Mouse (Mus musculus) kidney, embryonic 15.5 days (tissue): ENCODE results near the gene Rgs6. TPM values are rescaled to one million over a fixed set of nuclear protein-coding genes. Genes with fewer than 3 reads are reported as not detected.
A peak's percentile ranks its signal among the peaks of the same experiment; 100 is the strongest.

ENCODE experiments used
- ATAC-seq: fragments of 200-750 bp; cut with Nextera tagmentation; replicated peaks from 2 replicates; pipeline ENCODE4 v1.8.0; 2017; ENCODE audit warnings: moderate TSS enrichment; ENCODE audit not compliant: low FRiP score
- H3K27ac ChIP-seq: fragments of 300-500 bp; sonication (generic); 2 replicates; pipeline ENCODE4 v1.5.1; 2015; ENCODE audit warnings: mild to moderate bottlenecking, inconsistent platforms
- H3K27me3 ChIP-seq: fragments of 300-500 bp; sonication (generic); 2 replicates; pipeline ENCODE4 v1.6.1; 2015; ENCODE audit warnings: inconsistent platforms
- H3K36me3 ChIP-seq: fragments of 300-500 bp; sonication (generic); 2 replicates; pipeline ENCODE4 v1.6.1; 2015; ENCODE audit warnings: inconsistent platforms
- H3K4me1 ChIP-seq: fragments of 300-500 bp; sonication (generic); 2 replicates; pipeline ENCODE4 v1.6.1; 2015; ENCODE audit warnings: inconsistent platforms
- H3K4me2 ChIP-seq: fragments of 300-500 bp; sonication (generic); 2 replicates; pipeline ENCODE4 v1.6.1; 2015; ENCODE audit warnings: moderate library complexity, mild to moderate bottlenecking, inconsistent platforms
- H3K4me3 ChIP-seq: fragments of 300-500 bp; sonication (generic); replicated peaks from 2 replicates; pipeline ENCODE4 v1.5.1; 2015; ENCODE audit warnings: mild to moderate bottlenecking, inconsistent platforms
- H3K9ac ChIP-seq: fragments of 300-500 bp; sonication (generic); 2 replicates; pipeline ENCODE4 v1.6.1; 2015; ENCODE audit warnings: mild to moderate bottlenecking, inconsistent platforms
- H3K9me3 ChIP-seq: fragments of 300-500 bp; sonication (generic); replicated peaks from 2 replicates; pipeline ENCODE4 v1.6.1; 2016; ENCODE audit warnings: inconsistent platforms
- WGBS: fragments of 180-500 bp; shearing (Covaris S2); methylation state at CpG from one replicate; pipeline ENCODE4 v1.1.7; 2015; ENCODE audit warnings: mixed read lengths; 5-methylcytosine and 5-hydroxymethylcytosine counted together
- polyA plus RNA-seq: library from polyadenylated mRNA; unstranded; fragments of >200 nt; fragmentation: Nextera tagmentation; extraction: Ambion mirVana; gene quantifications from 2 replicates; pipeline ENCODE4 v1.2.1, GENCODE M21; 2015

Gene Rgs6
- polyA plus RNA-seq, 1 experiment from 2014 or later: 1.8 TPM

DNA sequence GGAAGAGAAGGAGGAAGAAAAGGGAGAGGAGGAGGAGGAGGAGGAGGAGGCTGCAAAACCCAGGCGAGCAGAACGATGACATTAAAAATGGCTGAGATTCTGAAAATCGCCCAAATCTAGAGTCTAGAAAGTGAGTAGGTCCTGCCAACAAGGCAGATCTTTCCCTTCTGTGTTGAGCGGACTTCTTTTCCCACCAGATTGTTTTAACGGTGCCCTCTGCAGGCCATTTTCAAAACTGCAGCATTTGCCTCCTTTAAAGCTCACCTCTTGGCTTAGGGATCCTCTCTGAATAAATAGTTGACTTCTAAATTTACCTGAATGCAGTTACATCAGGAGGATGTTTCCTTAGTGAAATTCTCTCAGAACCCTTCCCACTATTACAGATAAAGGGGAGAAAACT is 358.4 kb downstream of the Rgs6 start:
- Histone ChIP-seq H3K9ac (no peak overlapping the region), H3K4me1 (no peaks in the 10 kb centered on the region), H3K4me3 (no peak overlapping the region), H3K27ac (no peak overlapping the region), H3K4me2 (peak overlapping the region; percentile 33), H3K27me3 (no peaks in the 10 kb centered on the region), H3K9me3 (no peaks in the 10 kb centered on the region), H3K36me3 (no peaks in the 10 kb centered on the region)
- ATAC-seq: no peak
- WGBS: 18% methylated on average over 5 of the region's 5 CpGs

DNA sequence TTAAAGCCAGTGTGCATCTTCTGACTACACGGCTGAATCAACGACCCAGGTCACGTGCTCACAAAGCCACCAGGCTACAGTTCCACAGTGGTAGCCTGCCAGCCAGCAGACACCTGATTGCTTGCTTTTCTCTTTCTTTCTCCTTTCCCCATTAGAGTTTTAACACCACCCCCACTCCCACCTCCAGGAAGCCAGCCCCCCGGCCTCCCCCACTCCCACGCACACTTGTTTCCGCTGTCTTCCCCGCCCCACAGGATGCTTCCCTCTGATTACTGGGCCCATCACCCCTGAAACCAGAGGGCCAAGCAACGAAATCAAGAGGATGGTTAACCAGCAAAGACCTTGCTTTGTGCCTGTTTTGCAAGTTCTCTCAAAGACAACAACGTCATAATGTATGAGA is 373.0 kb downstream of the Rgs6 start:
- H3K4me1 ChIP-seq: peaks cover 22% of the 10 kb centered on the region
- H3K4me3 ChIP-seq: no peak overlapping the region
- H3K4me2 ChIP-seq: no peak overlapping the region
- no peaks in the 10 kb centered on the region for H3K9me3 ChIP-seq
- WGBS: 45% methylated on average over 9 of the region's 9 CpGs
- no peak overlapping the region for H3K27ac ChIP-seq
- H3K9ac ChIP-seq: no peak overlapping the region
- H3K36me3 ChIP-seq: no peaks in the 10 kb centered on the region
- no peaks in the 10 kb centered on the region for H3K27me3 ChIP-seq
- ATAC-seq: no peak

DNA sequence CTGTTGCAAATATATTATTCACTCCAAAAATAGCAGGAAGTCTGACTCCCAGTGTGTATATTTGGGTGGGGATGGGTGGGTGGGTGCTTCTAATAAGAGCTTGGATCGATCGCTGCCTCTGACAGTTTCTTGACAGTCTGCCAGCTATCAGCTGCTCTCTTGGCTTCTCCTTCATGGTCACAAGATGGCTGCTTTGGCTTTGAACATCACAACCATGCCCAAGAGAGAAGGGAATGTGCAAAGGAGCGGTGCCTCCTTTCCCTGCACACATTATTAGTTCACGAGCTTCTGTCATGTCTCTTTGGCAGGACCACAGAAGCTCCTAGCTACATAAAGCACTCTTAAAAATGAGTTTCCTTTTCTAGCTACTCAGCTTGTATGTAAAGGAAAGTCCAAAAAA is 373.8 kb downstream of the Rgs6 start:
- no peak for ATAC-seq
- 77% methylated on average over 4 of the region's 4 CpGs for WGBS
- no peaks in the 10 kb centered on the region for H3K27me3 ChIP-seq
- H3K9ac ChIP-seq: no peak overlapping the region
- H3K36me3 ChIP-seq: no peaks in the 10 kb centered on the region
- no peak overlapping the region for H3K4me3 ChIP-seq
- H3K4me1 ChIP-seq: peaks cover 22% of the 10 kb centered on the region
- H3K27ac ChIP-seq: no peak overlapping the region
- H3K4me2 ChIP-seq: no peak overlapping the region
- H3K9me3 ChIP-seq: no peaks in the 10 kb centered on the region

GRCm38 (mm10) chr12:82970521-82971105 is 382.5 kb downstream of the Rgs6 start:
- Histone ChIP-seq H3K9me3 (0 out of 2 replicates have a peak, but pooled peaks cover 3% of the 10 kb centered on the region), H3K4me3 (no peak overlapping the region), H3K27me3 (no peaks in the 10 kb centered on the region), H3K4me2 (no peak overlapping the region), H3K36me3 (no peaks in the 10 kb centered on the region), H3K4me1 (peaks cover 12% of the 10 kb centered on the region; the same call in 1 of the 2 replicates), H3K9ac (no peak overlapping the region), H3K27ac (no peak overlapping the region)
- ATAC-seq: no peak
- WGBS: 43% methylated on average over 4 of the region's 4 CpGs

DNA sequence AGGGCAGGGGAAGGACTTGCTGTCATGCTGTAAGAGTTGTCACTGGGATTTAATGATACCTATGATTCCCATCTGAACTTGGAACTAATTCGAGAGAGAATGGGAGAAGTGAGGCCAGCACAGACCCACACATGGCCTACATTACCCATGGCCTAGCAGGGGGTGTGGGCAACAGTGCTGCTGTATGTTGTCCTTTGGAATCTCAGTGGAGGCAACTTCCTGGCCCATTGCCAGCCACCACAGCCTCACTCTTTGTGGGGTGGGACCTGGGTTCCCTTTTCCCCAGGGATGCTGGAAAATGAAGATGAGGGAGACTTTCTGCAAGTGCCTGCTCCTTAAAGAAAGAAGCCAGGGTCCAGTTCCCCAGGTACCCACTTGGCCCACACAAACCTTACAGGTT is 383.1 kb downstream of the Rgs6 start:
- Histone ChIP-seq H3K36me3 (no peaks in the 10 kb centered on the region), H3K4me1 (peaks cover 12% of the 10 kb centered on the region; the same call in 1 of the 2 replicates), H3K4me3 (no peak overlapping the region), H3K27me3 (no peaks in the 10 kb centered on the region), H3K9me3 (0 out of 2 replicates have a peak, but pooled peaks cover 3% of the 10 kb centered on the region), H3K4me2 (no peak overlapping the region), H3K9ac (no peak overlapping the region), H3K27ac (no peak overlapping the region)
- ATAC-seq: no peak
- WGBS: 83% methylated on average over 1 of the region's 1 CpGs

DNA sequence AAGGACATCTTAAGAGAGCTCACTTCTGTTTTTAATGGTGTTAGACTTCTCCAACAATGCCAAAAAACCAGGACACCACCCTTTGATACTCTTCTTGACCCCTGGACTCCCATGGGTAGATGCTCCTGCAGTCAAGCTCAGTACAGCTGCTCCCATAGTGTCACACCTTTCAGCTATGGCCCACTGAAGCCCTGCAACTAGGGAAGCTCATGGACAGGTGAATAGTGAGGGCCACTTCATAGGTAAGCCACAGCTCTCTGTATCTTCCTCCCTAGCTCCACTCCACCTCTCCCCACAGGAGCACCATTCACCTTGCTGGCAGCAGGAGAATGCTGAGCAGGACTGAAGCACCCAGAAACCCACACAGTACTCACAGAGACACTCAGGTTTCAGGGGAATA is 384.6 kb downstream of the Rgs6 start:
- Histone ChIP-seq H3K9ac (no peak overlapping the region), H3K27me3 (no peaks in the 10 kb centered on the region), H3K4me3 (no peak overlapping the region), H3K9me3 (0 out of 2 replicates have a peak, but pooled peaks cover 3% of the 10 kb centered on the region), H3K4me1 (peaks cover 12% of the 10 kb centered on the region; the same call in 1 of the 2 replicates), H3K36me3 (no peaks in the 10 kb centered on the region), H3K4me2 (no peak overlapping the region), H3K27ac (no peak overlapping the region)
- ATAC-seq: no peak

- no peak overlapping the region for H3K4me2 ChIP-seq
- no peaks in the 10 kb centered on the region for H3K36me3 ChIP-seq
- no peak overlapping the region for H3K9ac ChIP-seq
- peaks cover 12% of the 10 kb centered on the region; the same call in 1 of the 2 replicates for H3K4me1 ChIP-seq
- no peaks in the 10 kb centered on the region for H3K27me3 ChIP-seq
- no peak overlapping the region for H3K4me3 ChIP-seq
- no peak overlapping the region for H3K27ac ChIP-seq
- 89% methylated on average over 3 of the region's 3 CpGs for WGBS
- H3K9me3 ChIP-seq: 0 out of 2 replicates have a peak, but pooled peaks cover 3% of the 10 kb centered on the region
- ATAC-seq: no peak
These were observed 385.7 kb downstream of the Rgs6 start for GRCm38 (mm10) chr12:82973771-82974170.

DNA sequence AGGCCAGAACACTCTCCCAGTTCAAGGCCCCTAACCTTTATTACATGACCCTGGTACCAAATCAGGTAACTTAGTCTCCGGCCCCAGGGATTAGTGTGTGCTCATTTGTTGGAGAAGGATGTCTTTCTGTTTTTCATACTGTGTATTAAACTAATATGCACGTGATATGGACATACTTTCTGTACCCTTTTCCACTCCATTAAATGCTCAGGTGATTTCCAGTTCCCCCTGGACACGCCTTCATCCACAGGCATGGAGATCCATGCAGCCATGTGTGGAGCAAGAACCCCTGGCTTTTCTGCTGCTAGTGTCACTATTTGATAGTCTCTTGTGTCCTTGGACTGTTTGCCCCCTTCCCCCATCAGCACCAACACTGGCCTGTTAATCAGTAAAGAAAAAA is 390.2 kb downstream of the Rgs6 start:
- H3K9me3 ChIP-seq: 0 out of 2 replicates have a peak, but pooled peaks cover 3% of the 10 kb centered on the region
- H3K36me3 ChIP-seq: no peaks in the 10 kb centered on the region
- no peak overlapping the region for H3K4me2 ChIP-seq
- H3K27ac ChIP-seq: no peak overlapping the region
- 77% methylated on average over 3 of the region's 3 CpGs for WGBS
- ATAC-seq: no peak
- no peaks in the 10 kb centered on the region for H3K4me1 ChIP-seq
- no peaks in the 10 kb centered on the region for H3K27me3 ChIP-seq
- no peak overlapping the region for H3K9ac ChIP-seq
- H3K4me3 ChIP-seq: no peak overlapping the region

DNA sequence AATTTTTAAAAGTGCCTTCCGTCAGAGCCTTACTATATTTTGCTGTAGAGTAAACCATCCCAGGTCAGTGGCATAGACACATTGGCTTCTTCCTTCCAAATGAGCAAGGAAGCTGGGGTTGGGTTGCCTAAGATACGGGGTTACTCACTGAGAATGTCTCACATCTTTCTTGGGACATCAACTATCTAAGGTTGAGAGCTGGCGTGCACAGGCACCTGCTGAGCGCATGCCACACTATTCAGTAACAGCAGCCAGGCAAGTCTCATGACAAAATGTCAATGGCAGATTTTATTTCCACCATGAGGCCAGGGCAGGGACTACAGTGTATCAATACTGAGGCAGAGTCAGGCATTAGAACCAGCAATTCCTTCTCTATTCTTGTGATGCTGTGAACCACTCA is 394.6 kb downstream of the Rgs6 start:
- Histone ChIP-seq H3K9me3 (no peaks in the 10 kb centered on the region), H3K9ac (no peak overlapping the region), H3K4me3 (no peak overlapping the region), H3K36me3 (no peaks in the 10 kb centered on the region), H3K4me2 (no peak overlapping the region), H3K27me3 (no peaks in the 10 kb centered on the region), H3K27ac (no peak overlapping the region), H3K4me1 (no peaks in the 10 kb centered on the region)
- WGBS: 96% methylated on average over 4 of the region's 4 CpGs
- ATAC-seq: no peak

- Histone ChIP-seq H3K4me1 (no peaks in the 10 kb centered on the region), H3K4me3 (no peak overlapping the region), H3K9me3 (no peaks in the 10 kb centered on the region), H3K36me3 (no peaks in the 10 kb centered on the region), H3K27ac (no peak overlapping the region), H3K27me3 (no peaks in the 10 kb centered on the region), H3K9ac (no peak overlapping the region), H3K4me2 (no peak overlapping the region)
- ATAC-seq: no peak
- WGBS: 78% methylated on average over 8 of the region's 8 CpGs
These were observed 397.2 kb downstream of the Rgs6 start for GRCm38 (mm10) chr12:82985300-82985699.

DNA sequence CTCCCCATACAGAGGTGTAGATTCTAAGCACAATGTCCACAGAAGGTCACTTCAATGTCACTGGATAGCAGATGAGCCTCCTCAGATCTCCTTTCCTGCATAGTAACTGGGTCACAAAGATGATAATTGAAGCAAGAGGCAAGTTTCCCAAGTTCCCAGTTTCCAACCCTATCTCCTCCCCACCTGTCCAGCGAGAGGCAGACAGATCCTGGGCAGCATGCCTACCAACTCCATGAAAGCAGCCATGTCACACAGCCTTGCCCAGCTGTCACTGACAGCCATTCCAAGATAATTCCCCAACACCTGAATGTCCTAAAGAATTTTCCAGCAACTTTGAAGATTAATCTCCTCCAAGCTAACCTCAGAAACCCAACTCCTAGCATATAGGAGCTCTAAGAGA is 399.6 kb downstream of the Rgs6 start:
- Histone ChIP-seq H3K27ac (no peak overlapping the region), H3K4me2 (no peak overlapping the region), H3K36me3 (no peaks in the 10 kb centered on the region), H3K4me1 (no peaks in the 10 kb centered on the region), H3K9me3 (no peaks in the 10 kb centered on the region), H3K9ac (no peak overlapping the region), H3K4me3 (no peak overlapping the region), H3K27me3 (no peaks in the 10 kb centered on the region)
- 82% methylated on average over 1 of the region's 1 CpGs for WGBS
- no peak for ATAC-seq

- Histone ChIP-seq H3K9ac (no peak overlapping the region), H3K4me1 (peaks cover 11% of the 10 kb centered on the region; the same call in 1 of the 2 replicates), H3K27me3 (no peaks in the 10 kb centered on the region), H3K9me3 (no peaks in the 10 kb centered on the region), H3K4me3 (no peak overlapping the region), H3K27ac (no peak overlapping the region), H3K36me3 (no peaks in the 10 kb centered on the region), H3K4me2 (no peak overlapping the region)
- 42% methylated on average over 4 of the region's 4 CpGs for WGBS
- ATAC-seq: no peak
These were observed 405.8 kb downstream of the Rgs6 start for GRCm38 (mm10) chr12:82993905-82994304.

DNA sequence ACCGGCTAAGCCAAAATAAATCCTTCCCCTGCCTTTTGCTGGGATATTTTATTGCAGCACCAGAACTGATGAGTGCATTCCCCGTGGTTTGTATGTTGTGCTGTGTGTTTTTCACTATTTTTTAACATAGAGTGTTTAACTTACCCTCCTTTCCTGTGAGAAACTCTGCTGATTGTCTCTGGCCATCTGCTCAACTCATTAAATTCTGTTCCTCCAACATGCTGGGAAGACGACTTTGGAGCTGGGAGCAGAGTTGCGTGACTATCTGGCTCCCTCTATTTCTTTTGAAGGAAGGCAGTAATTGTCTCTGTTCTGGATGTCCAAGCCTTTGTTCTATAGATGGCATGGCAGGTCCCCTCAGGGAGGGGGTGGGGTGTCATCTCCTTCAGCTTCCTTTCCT is 408.7 kb downstream of the Rgs6 start:
- Histone ChIP-seq H3K9me3 (no peaks in the 10 kb centered on the region), H3K4me2 (no peak overlapping the region), H3K9ac (no peak overlapping the region), H3K36me3 (no peaks in the 10 kb centered on the region), H3K27me3 (no peaks in the 10 kb centered on the region), H3K4me1 (peaks cover 11% of the 10 kb centered on the region; the same call in 1 of the 2 replicates), H3K4me3 (no peak overlapping the region), H3K27ac (no peak overlapping the region)
- ATAC-seq: no peak
- WGBS: 20% methylated on average over 4 of the region's 4 CpGs
